Mouse (Mus musculus): ENCODE data around the gene Cdk11b.

Gene Cdk11b

GRCm38 (mm10) chr4:155696261-155697255, 71.9 kb downstream of the Cdk11b start:
- in situ Hi-C loops (cut with MboI; ENCODE audit: unreplicated experiment in 2 of 2), result loop anchor here (5.0 to 25.0 kb wide), 6 partner anchors 39 to 609 kb away; partner anchors contain the start of genes Morn1 (in 1 of the 2) and Rer1 (in 1 of the 2)
